Mouse (Mus musculus) liver, adult 2 months (tissue): ENCODE measurements around the gene Acoxl. TPM values are rescaled to one million over a fixed set of nuclear protein-coding genes. Genes with fewer than 3 reads are reported as not detected.

Experiments used
- DNase-seq: peaks from one replicate; pipeline ENCODE4 v3.0.0-alpha.2; 2011; ENCODE audit warnings: low read depth, low spot score; ENCODE audit errors: extremely low read depth
- H3K27ac ChIP-seq: fragments of 200-500 bp; replicated peaks from 2 replicates; pipeline ENCODE4 v1.5.1; 2012; ENCODE audit warnings: low read depth, mild to moderate bottlenecking, control low read depth, inconsistent platforms, low read length; ENCODE audit not compliant: insufficient read depth
- H3K27me3 ChIP-seq: fragments of 200-500 bp; 2 replicates; pipeline ENCODE4 v1.6.1; 2012; ENCODE audit warnings: mild to moderate bottlenecking, moderate library complexity, low read length, inconsistent platforms; ENCODE audit not compliant: control insufficient read depth, insufficient read depth
- H3K36me3 ChIP-seq: fragments of 200-500 bp; 2 replicates; pipeline ENCODE4 v1.6.1; 2012; ENCODE audit warnings: low read length, inconsistent platforms; ENCODE audit not compliant: control insufficient read depth, insufficient read depth
- H3K4me1 ChIP-seq: fragments of 200-500 bp; 2 replicates; pipeline ENCODE4 v1.6.1; 2011; ENCODE audit warnings: low read length; ENCODE audit not compliant: control insufficient read depth, insufficient read depth
- H3K4me3 ChIP-seq: fragments of 200-500 bp; 2 replicates; pipeline ENCODE4 v1.5.1; 2011; ENCODE audit warnings: low read depth, mild to moderate bottlenecking, control low read depth, low read length, moderate library complexity; ENCODE audit not compliant: insufficient read depth
- H3K79me2 ChIP-seq: fragments of 200-500 bp; 2 replicates; pipeline ENCODE4 v1.6.1; 2012; ENCODE audit warnings: inconsistent platforms, mild to moderate bottlenecking, low read length, moderate library complexity; ENCODE audit not compliant: control insufficient read depth, insufficient read depth
- H3K9ac ChIP-seq: fragments of 200-500 bp; 2 replicates; pipeline ENCODE4 v1.6.1; 2012; ENCODE audit warnings: low read depth, mild to moderate bottlenecking, control low read depth, inconsistent platforms, low read length
- CTCF ChIP-seq: fragments of 200-500 bp; IDR thresholded peaks from 2 replicates; pipeline ENCODE4 v1.5.1; 2011; ENCODE audit warnings: low read depth, low read length, control low read depth
- POLR2A ChIP-seq: fragments of 200-500 bp; IDR thresholded peaks from 2 replicates; pipeline ENCODE4 v1.6.1; 2011; ENCODE audit warnings: low read length, control low read depth; ENCODE audit not compliant: insufficient read depth; ENCODE audit errors: extremely low read depth
- WGBS: fragments of 180-500 bp; shearing (Covaris S2); methylation state at CpG from one replicate; pipeline ENCODE4 v1.1.7; 2018; 5-methylcytosine and 5-hydroxymethylcytosine counted together
- polyA plus RNA-seq: library from polyadenylated mRNA; depleted of rRNA; stranded (reverse); fragments of >200 nt; gene quantifications from 2 replicates; pipeline ENCODE4 v1.2.3, GENCODE M21; 2012
- total RNA-seq: library from RNA; depleted of rRNA; stranded (reverse); fragments of >200 nt; gene quantifications from 2 replicates; pipeline ENCODE4 v1.2.3, GENCODE M21; 2014

Acoxl gene
- total and polyA plus RNA-seq, 2 experiments, result not detected

DNA sequence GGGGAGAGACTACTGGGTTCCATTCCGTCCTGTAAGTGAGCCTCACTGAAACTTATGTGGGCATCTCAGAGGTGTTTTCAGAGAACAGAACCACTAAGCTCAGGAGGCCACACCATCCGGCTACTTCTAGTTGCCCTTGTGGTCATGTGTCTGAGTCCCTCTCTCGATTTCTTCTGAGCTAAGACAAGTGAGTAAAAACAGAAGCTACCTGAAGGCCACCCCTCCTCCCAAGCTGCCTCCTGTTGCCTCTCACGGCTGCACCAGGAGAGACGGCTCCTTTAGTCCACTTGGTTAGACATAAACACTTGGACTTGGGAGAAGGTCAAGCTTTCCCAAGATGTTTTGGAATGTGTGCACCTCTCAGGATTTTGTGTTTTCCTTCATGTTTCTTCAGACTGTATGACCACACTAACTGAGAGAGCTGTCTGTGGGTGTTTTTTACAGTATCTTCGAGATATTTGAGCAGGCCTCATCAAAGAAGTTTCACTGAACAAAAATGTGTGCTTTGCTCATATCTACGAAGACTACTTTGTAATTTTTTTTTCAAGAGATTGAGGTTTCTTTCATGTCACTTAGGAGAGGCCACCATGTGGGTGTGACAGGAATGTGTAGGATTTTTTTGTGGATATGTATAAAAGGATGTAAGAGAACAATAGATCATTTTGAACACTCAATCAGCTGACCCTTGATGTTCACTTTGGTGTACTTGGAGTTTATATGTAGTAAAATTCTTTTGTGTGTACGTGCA, 249.3 kb downstream of the Acoxl start:
- Histone ChIP-seq H3K36me3 (no peaks in the 10 kb centered on the region), H3K4me1 (no peaks in the 10 kb centered on the region), H3K27me3 (no peaks in the 10 kb centered on the region), H3K27ac (no peak overlapping the region), H3K79me2 (no peaks in the 10 kb centered on the region), H3K4me3 (no peak overlapping the region), H3K9ac (no peak overlapping the region)
- DNase-seq, result no peak
- WGBS, result 88% methylated on average over 8 of the region's 8 CpGs
- no peak for TF ChIP-seq CTCF
- no peak for TF ChIP-seq POLR2A

DNA sequence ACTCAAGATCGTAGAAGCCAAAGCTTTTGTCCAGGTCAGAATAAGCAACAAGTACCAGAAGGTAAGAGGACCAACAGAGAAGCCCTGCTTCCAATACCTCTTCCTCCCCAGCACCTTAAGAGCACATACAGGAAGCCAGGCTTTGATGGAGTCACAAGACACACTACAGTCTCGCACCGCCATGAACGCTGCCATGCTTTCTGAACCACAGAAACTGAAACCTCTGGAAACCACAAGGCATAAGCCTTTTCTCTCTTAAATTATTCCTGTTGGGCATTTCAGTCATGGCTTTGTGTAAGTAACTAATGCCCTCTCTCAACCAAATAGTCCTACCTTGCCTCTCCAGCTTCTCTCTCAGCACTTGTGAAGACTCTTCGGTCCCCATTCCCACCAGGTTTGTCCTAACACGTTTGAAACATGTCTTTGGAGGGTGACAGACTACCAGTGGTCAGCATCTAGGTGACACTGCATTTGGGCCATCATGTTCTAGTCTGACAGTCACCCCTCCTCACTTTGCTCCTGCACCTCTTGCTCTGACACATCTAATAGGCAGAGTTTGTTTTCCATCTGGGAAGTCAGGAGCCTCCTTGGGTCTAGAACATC, 251.7 kb downstream of the Acoxl start:
- no peaks in the 10 kb centered on the region for H3K4me1 ChIP-seq
- H3K4me3 ChIP-seq, result no peak overlapping the region
- H3K36me3 ChIP-seq, result no peaks in the 10 kb centered on the region
- TF ChIP-seq POLR2A (no peak), CTCF (no peak)
- H3K9ac ChIP-seq, result no peak overlapping the region
- WGBS, result 90% methylated on average over 6 of the region's 6 CpGs
- no peak for DNase-seq
- H3K27me3 ChIP-seq, result no peaks in the 10 kb centered on the region
- no peaks in the 10 kb centered on the region for H3K79me2 ChIP-seq
- no peak overlapping the region for H3K27ac ChIP-seq

DNA sequence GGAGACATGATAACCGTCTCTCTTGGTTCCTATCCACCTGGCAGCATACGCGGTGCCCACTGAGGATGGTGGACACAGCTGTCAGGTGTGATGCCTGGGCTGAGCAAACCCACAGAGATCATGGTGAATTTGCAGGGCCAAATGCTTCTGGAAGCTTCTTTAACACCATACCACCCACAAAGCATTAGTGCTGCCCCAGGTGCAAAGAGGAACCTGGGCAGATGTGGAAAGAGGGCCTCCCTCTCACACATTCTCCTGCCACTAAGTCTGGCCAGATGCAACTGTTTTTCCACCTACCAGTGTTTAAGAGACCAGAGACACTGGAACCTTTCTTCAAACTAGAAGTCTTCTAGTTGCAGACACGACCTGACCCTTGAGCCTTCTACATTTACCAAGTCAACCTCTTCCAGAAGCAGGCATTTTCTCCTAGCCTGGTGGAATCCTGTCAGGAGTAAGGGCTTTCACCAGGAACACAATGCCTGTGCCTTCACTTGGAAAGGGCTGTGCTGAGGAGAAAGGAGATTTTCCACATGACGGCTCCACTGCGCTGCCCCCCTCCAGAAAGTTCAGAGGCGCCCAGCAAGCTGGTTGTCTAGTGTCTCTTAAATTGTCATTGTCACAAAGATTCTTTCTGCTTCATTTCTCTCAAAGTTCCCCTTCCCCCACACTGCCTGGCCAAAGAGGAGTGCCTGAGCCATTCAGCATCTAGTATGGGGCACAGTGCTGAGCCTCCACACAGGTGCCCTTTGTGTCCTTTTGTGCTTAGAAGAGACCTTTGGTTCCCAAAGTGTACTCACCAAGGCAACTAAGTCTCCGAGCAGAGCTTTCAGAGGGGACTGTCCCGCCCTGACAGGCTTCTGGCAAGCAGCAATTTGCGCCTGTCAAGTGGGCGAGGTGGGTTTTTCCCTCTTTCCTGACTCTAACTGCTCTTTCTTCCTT, 253.0 kb downstream of the Acoxl start:
- Histone ChIP-seq H3K36me3 (no peaks in the 10 kb centered on the region), H3K27me3 (no peaks in the 10 kb centered on the region), H3K9ac (no peak overlapping the region), H3K4me1 (no peaks in the 10 kb centered on the region), H3K79me2 (no peaks in the 10 kb centered on the region), H3K27ac (no peak overlapping the region), H3K4me3 (no peak overlapping the region)
- no peak for DNase-seq
- WGBS, result 94% methylated on average over 11 of the region's 11 CpGs
- TF ChIP-seq CTCF (no peak), POLR2A (no peak)

DNA sequence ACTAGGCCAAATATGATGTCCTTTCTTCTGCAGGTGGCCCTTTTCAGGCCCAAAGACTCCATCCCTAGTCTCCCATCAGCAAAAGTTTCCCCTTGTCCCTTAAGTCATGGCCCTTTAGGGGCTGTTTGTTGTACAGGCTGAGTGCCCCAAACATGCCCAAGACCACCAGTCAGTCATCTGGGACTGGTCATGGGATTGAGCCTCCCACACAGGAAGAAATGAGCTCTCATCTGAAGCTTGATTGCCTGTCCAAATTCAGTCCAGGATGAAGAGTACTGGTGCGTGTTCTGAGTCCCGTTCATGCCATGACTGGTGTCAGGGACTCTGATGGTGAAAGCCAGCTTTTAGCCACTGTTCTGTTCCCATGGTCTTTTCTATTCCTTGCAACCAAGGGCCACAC, 253.8 kb downstream of the Acoxl start:
- DNase-seq, result no peak
- Histone ChIP-seq H3K27me3 (no peaks in the 10 kb centered on the region), H3K36me3 (no peaks in the 10 kb centered on the region), H3K4me1 (no peaks in the 10 kb centered on the region), H3K9ac (no peak overlapping the region), H3K4me3 (no peak overlapping the region), H3K27ac (no peak overlapping the region), H3K79me2 (no peaks in the 10 kb centered on the region)
- TF ChIP-seq CTCF, result no peak
- TF ChIP-seq POLR2A, result no peak
- WGBS, result 96% methylated on average over 2 of the region's 2 CpGs

DNA sequence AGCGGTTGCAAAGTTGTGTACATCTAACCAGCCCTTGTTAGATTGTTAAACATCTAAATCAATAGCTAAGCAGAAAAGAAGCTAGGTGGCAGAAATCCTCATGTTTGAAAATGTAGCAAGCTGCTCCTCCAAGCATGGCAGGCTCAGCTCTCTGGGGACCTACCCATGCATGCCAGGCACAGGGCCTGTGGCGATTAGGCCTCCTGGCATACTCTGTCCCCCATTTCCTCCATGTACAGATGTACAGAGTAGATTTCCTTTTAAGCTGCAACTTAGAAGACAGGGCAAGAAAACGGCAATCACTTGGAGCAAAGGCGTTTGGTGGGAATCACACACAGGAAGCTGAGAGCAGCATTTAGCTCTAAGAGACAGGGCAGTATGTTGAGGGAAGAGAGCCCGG, 255.5 kb downstream of the Acoxl start:
- Histone ChIP-seq H3K27me3 (no peaks in the 10 kb centered on the region), H3K4me1 (no peaks in the 10 kb centered on the region), H3K4me3 (no peak overlapping the region), H3K36me3 (no peaks in the 10 kb centered on the region), H3K79me2 (no peaks in the 10 kb centered on the region), H3K9ac (no peak overlapping the region), H3K27ac (no peak overlapping the region)
- DNase-seq, result no peak
- TF ChIP-seq POLR2A, result no peak
- TF ChIP-seq CTCF, result no peak
- WGBS, result 80% methylated on average over 5 of the region's 5 CpGs

DNA sequence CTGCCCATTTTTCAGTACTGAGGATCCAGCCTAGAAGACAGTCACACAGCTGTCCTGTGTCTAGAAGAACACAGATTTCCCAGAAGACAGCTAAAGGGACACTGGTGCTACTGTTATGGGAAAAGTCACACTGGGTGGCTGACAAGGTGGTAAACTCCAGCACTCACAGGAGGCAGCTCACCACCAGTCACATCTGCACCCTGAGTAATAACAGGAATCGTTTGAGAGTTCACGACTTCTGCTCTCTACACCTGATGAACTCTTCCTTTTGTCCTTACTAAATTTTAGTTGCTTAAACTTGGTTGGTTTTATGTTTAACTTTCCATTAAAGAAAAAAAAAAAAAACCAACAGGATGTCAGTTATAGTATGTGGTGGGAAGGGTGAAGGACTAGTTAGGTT, 255.9 kb downstream of the Acoxl start:
- TF ChIP-seq POLR2A, result no peak
- no peak for TF ChIP-seq CTCF
- no peak overlapping the region for H3K4me3 ChIP-seq
- no peaks in the 10 kb centered on the region for H3K27me3 ChIP-seq
- H3K27ac ChIP-seq, result no peak overlapping the region
- no peaks in the 10 kb centered on the region for H3K4me1 ChIP-seq
- no peaks in the 10 kb centered on the region for H3K79me2 ChIP-seq
- WGBS, result 40% methylated on average over 2 of the region's 2 CpGs
- H3K36me3 ChIP-seq, result no peaks in the 10 kb centered on the region
- DNase-seq, result no peak
- no peak overlapping the region for H3K9ac ChIP-seq
